Mouse (Mus musculus) hindbrain, embryonic 14.5 days (tissue): Measurements from ENCODE around the gene 2010111I01Rik. TPM values are rescaled to one million over a fixed set of nuclear protein-coding genes. Genes with fewer than 3 reads are reported as not detected.
A peak's percentile ranks its signal among the peaks of the same experiment; 100 is the strongest.

Experiments used
- ATAC-seq: fragments of 200-750 bp; cut with Nextera tagmentation; 2 replicates; pipeline ENCODE4 v1.8.0; 2017; ENCODE audit warnings: moderate number of reproducible peaks, mild to moderate bottlenecking, moderate TSS enrichment, moderate library complexity; ENCODE audit not compliant: low FRiP score
- DNase-seq: peaks from one replicate; pipeline ENCODE4 v3.0.0-alpha.2; 2015; ENCODE audit warnings: low spot score
- H3K27ac ChIP-seq: fragments of 300-500 bp; sonication (generic); 2 replicates; pipeline ENCODE4 v1.5.1; 2014; ENCODE audit warnings: mild to moderate bottlenecking, moderate library complexity
- H3K27me3 ChIP-seq: fragments of 300-500 bp; sonication (generic); 2 replicates; pipeline ENCODE4 v1.6.1; 2014; ENCODE audit warnings: mild to moderate bottlenecking, low read length, mixed read lengths; ENCODE audit not compliant: control insufficient read depth, insufficient read depth
- H3K36me3 ChIP-seq: fragments of 300-500 bp; sonication (generic); replicated peaks from 2 replicates; pipeline ENCODE4 v1.6.1; 2014; ENCODE audit not compliant: control insufficient read depth, insufficient read depth
- H3K4me1 ChIP-seq: fragments of 300-500 bp; sonication (generic); replicated peaks from 2 replicates; pipeline ENCODE4 v1.6.1; 2014; ENCODE audit warnings: antibody characterized with exemption, low read length, mixed read lengths; ENCODE audit not compliant: control insufficient read depth, insufficient read depth
- H3K4me2 ChIP-seq: fragments of 300-500 bp; sonication (generic); replicated peaks from 2 replicates; pipeline ENCODE4 v1.6.1; 2014; ENCODE audit warnings: mild to moderate bottlenecking, moderate library complexity
- H3K4me3 ChIP-seq: fragments of 300-500 bp; sonication (generic); replicated peaks from 2 replicates; pipeline ENCODE4 v1.5.1; 2014; ENCODE audit warnings: mild to moderate bottlenecking, low read length
- H3K9ac ChIP-seq: fragments of 300-500 bp; sonication (generic); 2 replicates; pipeline ENCODE4 v1.6.1; 2014
- H3K9me3 ChIP-seq: fragments of 300-500 bp; sonication (generic); 2 replicates; pipeline ENCODE4 v1.6.1; 2016; ENCODE audit warnings: low read length; ENCODE audit not compliant: control insufficient read depth
- WGBS: fragments of 180-500 bp; shearing (Covaris S2); extraction: QIAGEN DNeasy Blood & Tissue Kit; methylation state at CpG from one replicate; pipeline ENCODE4 v1.1.7; 2014; 5-methylcytosine and 5-hydroxymethylcytosine counted together
- polyA plus RNA-seq: library from polyadenylated mRNA; unstranded; fragments of >200 nt; fragmentation: Nextera tagmentation; extraction: Ambion mirVana; gene quantifications from 2 replicates; pipeline ENCODE4 v1.2.1, GENCODE M21; 2014

The 2010111I01Rik gene
- polyA plus RNA-seq, 1 experiment from 2014 or later = 32.6 TPM

GRCm38 (mm10) chr13:63032958-63033357 is 68.3 kb downstream of the 2010111I01Rik start:
- H3K36me3 ChIP-seq = no peaks in the 10 kb centered on the region
- H3K9me3 ChIP-seq = no peaks in the 10 kb centered on the region
- H3K4me1 ChIP-seq = no peaks in the 10 kb centered on the region; the same call in 1 of the 2 replicates
- WGBS = 45% methylated on average over 8 of the region's 8 CpGs
- DNase-seq = peak; percentile 61
- 0 out of 2 replicates have a peak overlapping the region, but pooled peaks have one; percentile 3 for H3K27ac ChIP-seq
- H3K4me3 ChIP-seq = no peak overlapping the region
- H3K27me3 ChIP-seq = no peaks in the 10 kb centered on the region
- H3K9ac ChIP-seq = no peak overlapping the region
- no peak overlapping the region for H3K4me2 ChIP-seq
- ATAC-seq = 0 out of 2 replicates have a peak, but pooled peaks have one; percentile 36

GRCm38 (mm10) chr13:63033364-63033763 is 68.7 kb downstream of the 2010111I01Rik start:
- WGBS = 94% methylated on average over 2 of the region's 2 CpGs
- no peaks in the 10 kb centered on the region; the same call in 1 of the 2 replicates for H3K4me1 ChIP-seq
- DNase-seq (no peak), ATAC-seq (no peak)
- no peak overlapping the region for H3K4me3 ChIP-seq
- H3K36me3 ChIP-seq = no peaks in the 10 kb centered on the region
- no peaks in the 10 kb centered on the region for H3K27me3 ChIP-seq
- no peak overlapping the region for H3K9ac ChIP-seq
- no peaks in the 10 kb centered on the region for H3K9me3 ChIP-seq
- H3K4me2 ChIP-seq = no peak overlapping the region
- no peak overlapping the region for H3K27ac ChIP-seq

DNA sequence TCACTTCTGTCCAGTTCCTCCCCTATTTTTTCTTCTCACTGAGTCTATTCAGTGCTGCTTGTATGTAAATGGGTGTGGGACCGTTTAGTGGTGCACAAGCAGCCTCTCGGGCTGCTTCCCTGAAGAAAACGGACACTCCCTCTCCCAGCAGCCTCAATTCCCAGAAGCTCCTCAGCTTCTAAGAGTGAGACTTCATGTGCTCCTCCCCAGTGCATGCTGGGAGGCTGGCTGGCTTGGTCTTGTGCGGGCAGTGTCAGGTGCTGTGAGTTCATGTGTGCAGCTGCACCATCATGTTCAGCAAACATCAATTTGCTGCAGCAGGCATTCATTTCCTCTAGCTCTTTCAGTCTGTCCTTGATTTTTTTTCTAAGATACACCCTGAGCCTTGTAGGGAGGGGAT is 70.0 kb downstream of the 2010111I01Rik start:
- no peaks in the 10 kb centered on the region; the same call in 1 of the 2 replicates for H3K4me1 ChIP-seq
- no peaks in the 10 kb centered on the region for H3K36me3 ChIP-seq
- H3K9me3 ChIP-seq = no peaks in the 10 kb centered on the region
- H3K9ac ChIP-seq = no peak overlapping the region
- no peak overlapping the region for H3K4me2 ChIP-seq
- no peak overlapping the region for H3K4me3 ChIP-seq
- ATAC-seq (no peak), DNase-seq (no peak)
- 53% methylated on average over 4 of the region's 4 CpGs for WGBS
- no peaks in the 10 kb centered on the region for H3K27me3 ChIP-seq
- H3K27ac ChIP-seq = no peak overlapping the region

DNA sequence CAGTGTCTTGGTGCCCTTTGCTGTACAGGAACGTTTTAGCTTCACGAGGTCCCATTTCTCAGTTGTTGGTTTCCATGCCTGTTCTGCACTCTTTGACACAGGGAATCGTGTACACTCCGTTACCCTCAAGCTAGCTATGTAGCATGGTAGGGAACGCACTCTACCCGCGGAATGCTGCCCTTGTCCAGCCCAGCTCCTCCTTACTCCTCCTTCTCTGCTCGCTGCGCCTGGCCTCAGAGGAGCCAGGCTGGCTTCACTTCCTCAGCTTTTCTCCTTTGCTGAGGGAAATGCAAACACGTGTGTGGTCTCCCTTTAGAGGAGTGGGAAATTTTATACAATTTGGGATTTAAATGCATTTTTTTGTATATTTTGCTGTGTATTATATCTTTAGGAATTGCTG is 73.2 kb downstream of the 2010111I01Rik start:
- 52% methylated on average over 10 of the region's 10 CpGs for WGBS
- Histone ChIP-seq H3K4me2 (no peak overlapping the region), H3K4me3 (no peak overlapping the region), H3K36me3 (no peaks in the 10 kb centered on the region), H3K9ac (no peak overlapping the region), H3K9me3 (no peaks in the 10 kb centered on the region), H3K4me1 (no peaks in the 10 kb centered on the region; the same call in 1 of the 2 replicates), H3K27ac (no peak overlapping the region), H3K27me3 (no peaks in the 10 kb centered on the region)
- no peak for ATAC-seq
- DNase-seq = no peak

DNA sequence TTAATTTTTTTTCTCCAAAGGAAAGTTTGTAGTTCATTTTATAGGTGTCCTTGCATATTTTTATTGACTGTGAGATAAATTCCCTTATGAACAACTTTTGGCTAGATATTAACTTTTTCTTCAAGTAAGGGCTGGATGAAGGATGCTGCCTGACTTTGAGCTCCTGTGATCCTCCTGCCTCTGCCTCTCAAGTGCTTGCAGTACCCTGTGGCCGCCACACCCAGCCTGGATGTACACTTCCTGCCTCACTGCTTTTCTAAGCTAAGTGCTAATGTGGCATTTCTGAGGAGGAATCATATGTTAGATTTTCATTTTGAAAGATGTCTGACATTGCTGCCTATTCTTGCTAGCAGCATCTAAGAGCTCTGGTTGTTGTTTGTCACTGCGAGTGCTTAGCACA is 73.7 kb downstream of the 2010111I01Rik start:
- Histone ChIP-seq H3K9me3 (no peaks in the 10 kb centered on the region), H3K4me2 (no peak overlapping the region), H3K4me1 (no peaks in the 10 kb centered on the region), H3K9ac (no peak overlapping the region), H3K27me3 (no peaks in the 10 kb centered on the region), H3K4me3 (no peak overlapping the region), H3K36me3 (no peaks in the 10 kb centered on the region), H3K27ac (no peak overlapping the region)
- no peak for ATAC-seq
- 91% methylated on average over 2 of the region's 2 CpGs for WGBS
- DNase-seq = no peak

DNA sequence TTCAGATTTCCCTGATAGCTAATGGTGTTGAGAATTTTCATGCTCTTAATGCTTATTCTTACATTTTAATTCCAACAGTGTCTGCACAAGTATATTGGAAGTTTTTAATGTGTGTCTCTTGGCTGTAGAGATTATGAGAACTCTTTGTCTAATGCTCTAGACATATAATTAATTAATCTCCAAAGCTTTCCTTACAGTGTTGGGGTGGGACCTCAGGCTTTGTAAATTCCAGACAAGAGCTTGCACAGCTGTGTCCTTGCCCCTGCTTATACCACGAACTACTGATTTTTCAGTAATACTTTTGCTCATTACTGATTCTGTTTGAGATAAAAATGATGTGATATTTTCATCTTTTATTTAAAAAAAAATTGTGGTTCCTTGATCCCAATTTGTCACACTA is 74.2 kb downstream of the 2010111I01Rik start:
- 77% methylated on average over 1 of the region's 1 CpGs for WGBS

GRCm38 (mm10) chr13:63039326-63039725 is 74.6 kb downstream of the 2010111I01Rik start:
- Histone ChIP-seq H3K27me3 (no peaks in the 10 kb centered on the region), H3K9ac (no peak overlapping the region), H3K4me3 (no peak overlapping the region), H3K9me3 (no peaks in the 10 kb centered on the region), H3K36me3 (no peaks in the 10 kb centered on the region), H3K4me2 (no peak overlapping the region), H3K4me1 (no peaks in the 10 kb centered on the region), H3K27ac (no peak overlapping the region)
- no peak for ATAC-seq
- WGBS = 67% methylated on average over 6 of the region's 6 CpGs
- no peak for DNase-seq

More for the DNA sequence above, 74.2 kb downstream of the 2010111I01Rik start:
- Histone ChIP-seq H3K4me3 (no peak overlapping the region), H3K9me3 (no peaks in the 10 kb centered on the region), H3K9ac (no peak overlapping the region), H3K4me2 (no peak overlapping the region), H3K4me1 (no peaks in the 10 kb centered on the region), H3K27ac (no peak overlapping the region), H3K36me3 (no peaks in the 10 kb centered on the region), H3K27me3 (no peaks in the 10 kb centered on the region)
- no peak for DNase-seq
- ATAC-seq = no peak

DNA sequence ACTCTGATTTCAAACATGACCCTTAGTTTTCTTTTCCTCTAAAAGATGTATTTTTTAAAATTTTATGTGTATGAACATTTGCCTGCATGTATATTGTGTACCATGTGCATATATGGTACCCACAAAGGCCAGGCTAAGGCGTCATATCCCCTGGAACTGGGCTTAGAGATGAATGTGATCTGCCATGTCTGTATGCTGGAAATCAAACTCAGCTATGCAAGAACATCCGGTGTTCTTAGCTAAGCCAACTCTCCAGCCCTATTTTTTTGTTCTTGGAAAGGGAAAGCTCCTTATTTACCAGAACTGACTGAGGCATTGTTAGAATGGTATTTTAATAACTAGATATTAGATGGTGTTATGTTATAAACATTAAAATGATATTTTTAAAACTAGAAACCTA is 75.2 kb downstream of the 2010111I01Rik start:
- Histone ChIP-seq H3K4me2 (no peak overlapping the region), H3K4me3 (no peak overlapping the region), H3K36me3 (no peaks in the 10 kb centered on the region), H3K9me3 (no peaks in the 10 kb centered on the region), H3K27ac (no peak overlapping the region), H3K9ac (no peak overlapping the region), H3K27me3 (no peaks in the 10 kb centered on the region), H3K4me1 (no peaks in the 10 kb centered on the region)
- WGBS = 89% methylated on average over 2 of the region's 2 CpGs
- DNase-seq = no peak
- ATAC-seq = no peak

GRCm38 (mm10) chr13:63045504-63046205 is 81.0 kb downstream of the 2010111I01Rik start:
- Histone ChIP-seq H3K9ac (no peak overlapping the region), H3K4me2 (no peak overlapping the region), H3K4me3 (no peak overlapping the region), H3K36me3 (no peaks in the 10 kb centered on the region), H3K9me3 (no peaks in the 10 kb centered on the region), H3K27ac (no peak overlapping the region), H3K4me1 (no peaks in the 10 kb centered on the region), H3K27me3 (no peaks in the 10 kb centered on the region)
- ATAC-seq (no peak), DNase-seq (no peak)
- WGBS = 91% methylated on average over 2 of the region's 2 CpGs
